Mouse (Mus musculus): ENCODE measurements around the gene Rps6kb1. TPM values are rescaled to one million over a fixed set of nuclear protein-coding genes. Genes with fewer than 3 reads are reported as not detected.

The Rps6kb1 gene
- polyA plus RNA-seq, 1 experiment from 2014 or later = 57.8 TPM

GRCm38 (mm10) chr11:86568425-86568824 lies 23.8 kb upstream of the Rps6kb1 start:
- WGBS = 79% methylated on average over 3 of the region's 3 CpGs

GRCm38 (mm10) chr11:86558258-86558657 lies 13.7 kb upstream of the Rps6kb1 start:
- WGBS = 88% methylated on average over 4 of the region's 4 CpGs
- H3K4me2 ChIP-seq (replicated peaks; ENCODE audit: low read depth, low read length) = no peak overlapping the region
- H3K36me3 ChIP-seq (ENCODE audit: control insufficient read depth, insufficient read depth, low read length) = no peaks in the 10 kb centered on the region
- no peaks in the 10 kb centered on the region for H3K9me3 ChIP-seq (ENCODE audit: control insufficient read depth, low read length)
- H3K4me3 ChIP-seq (ENCODE audit: low read depth, low read length) = no peak overlapping the region
- H3K4me1 ChIP-seq (replicated peaks; ENCODE audit: control insufficient read depth, insufficient read depth, low read length) = no peaks in the 10 kb centered on the region
- H3K27me3 ChIP-seq (ENCODE audit: control insufficient read depth, insufficient read depth, low read length) = no peaks in the 10 kb centered on the region
- ATAC-seq (ENCODE audit: low FRiP score) (no peak), DNase-seq (ENCODE audit: low spot score) (no peak)
- no peak overlapping the region for H3K9ac ChIP-seq (ENCODE audit: low read depth, low read length)
- no peak overlapping the region for H3K27ac ChIP-seq (ENCODE audit: low read depth, low read length)

More at GRCm38 (mm10) chr11:86568425-86568824, 23.8 kb upstream of the Rps6kb1 start:
- H3K9me3 ChIP-seq (ENCODE audit: control insufficient read depth, low read length) = no peaks in the 10 kb centered on the region
- no peak overlapping the region for H3K9ac ChIP-seq (ENCODE audit: low read depth, low read length)
- no peaks in the 10 kb centered on the region for H3K4me1 ChIP-seq (replicated peaks; ENCODE audit: control insufficient read depth, insufficient read depth, low read length)
- H3K27me3 ChIP-seq (ENCODE audit: control insufficient read depth, insufficient read depth, low read length) = no peaks in the 10 kb centered on the region
- H3K27ac ChIP-seq (ENCODE audit: low read depth, low read length) = no peak overlapping the region
- H3K36me3 ChIP-seq (ENCODE audit: control insufficient read depth, insufficient read depth, low read length) = no peaks in the 10 kb centered on the region
- no peak overlapping the region for H3K4me3 ChIP-seq (ENCODE audit: low read depth, low read length)
- ATAC-seq (ENCODE audit: low FRiP score) (no peak), DNase-seq (ENCODE audit: low spot score) (no peak)
- H3K4me2 ChIP-seq (replicated peaks; ENCODE audit: low read depth, low read length) = no peak overlapping the region

GRCm38 (mm10) chr11:86553525-86553924 lies 8.9 kb upstream of the Rps6kb1 start:
- H3K27me3 ChIP-seq (ENCODE audit: control insufficient read depth, insufficient read depth, low read length) = no peaks in the 10 kb centered on the region
- no peaks in the 10 kb centered on the region; the same call in 1 of the 2 replicates for H3K36me3 ChIP-seq (ENCODE audit: control insufficient read depth, insufficient read depth, low read length)
- no peaks in the 10 kb centered on the region for H3K4me1 ChIP-seq (replicated peaks; ENCODE audit: control insufficient read depth, insufficient read depth, low read length)
- no peak overlapping the region for H3K9ac ChIP-seq (ENCODE audit: low read depth, low read length)
- no peak overlapping the region for H3K27ac ChIP-seq (ENCODE audit: low read depth, low read length)
- DNase-seq (ENCODE audit: low spot score) (no peak), ATAC-seq (ENCODE audit: low FRiP score) (no peak)
- no peak overlapping the region for H3K4me2 ChIP-seq (replicated peaks; ENCODE audit: low read depth, low read length)
- 92% methylated on average over 6 of the region's 6 CpGs for WGBS
- H3K4me3 ChIP-seq (ENCODE audit: low read depth, low read length) = no peak overlapping the region
- H3K9me3 ChIP-seq (ENCODE audit: control insufficient read depth, low read length) = no peaks in the 10 kb centered on the region

- 89% methylated on average over 1 of the region's 1 CpGs for WGBS
- ATAC-seq (ENCODE audit: low FRiP score) (no peak), DNase-seq (ENCODE audit: low spot score) (no peak)
- Histone ChIP-seq H3K9me3 (ENCODE audit: control insufficient read depth, low read length) (no peaks in the 10 kb centered on the region), H3K4me3 (ENCODE audit: low read depth, low read length) (no peak overlapping the region), H3K27me3 (ENCODE audit: control insufficient read depth, insufficient read depth, low read length) (no peaks in the 10 kb centered on the region), H3K4me2 (replicated peaks; ENCODE audit: low read depth, low read length) (no peak overlapping the region), H3K9ac (ENCODE audit: low read depth, low read length) (no peak overlapping the region), H3K36me3 (ENCODE audit: control insufficient read depth, insufficient read depth, low read length) (no peaks in the 10 kb centered on the region; the same call in 1 of the 2 replicates), H3K4me1 (replicated peaks; ENCODE audit: control insufficient read depth, insufficient read depth, low read length) (no peaks in the 10 kb centered on the region), H3K27ac (ENCODE audit: low read depth, low read length) (no peak overlapping the region)
These were observed 2.8 kb upstream of the Rps6kb1 start for GRCm38 (mm10) chr11:86547412-86547811.

DNA sequence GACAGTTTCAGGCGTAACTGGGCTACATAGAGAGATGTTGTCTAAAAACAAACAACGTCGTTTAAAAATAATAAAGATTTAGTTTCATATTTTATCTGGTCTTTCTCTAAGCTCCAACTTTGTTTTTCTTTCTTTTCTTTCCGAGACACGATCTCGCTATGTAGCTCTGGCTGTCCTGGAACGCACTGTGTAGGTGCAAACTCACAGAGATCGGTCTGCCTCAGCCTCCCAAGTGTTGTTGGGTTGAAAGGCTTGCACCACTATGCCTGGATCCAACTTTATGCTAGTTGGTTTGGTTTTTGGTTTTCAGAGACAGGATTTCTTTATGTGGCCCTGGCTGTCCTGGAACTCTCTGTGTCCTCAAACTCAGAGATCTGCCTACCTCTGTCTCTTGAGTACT lies 951 bp upstream of the Rps6kb1 start:
- ATAC-seq (ENCODE audit: low FRiP score) (no peak), DNase-seq (ENCODE audit: low spot score) (no peak)
- no peaks in the 10 kb centered on the region for H3K9me3 ChIP-seq (ENCODE audit: control insufficient read depth, low read length)
- peak overlapping the region; percentile 39 for H3K4me2 ChIP-seq (replicated peaks; ENCODE audit: low read depth, low read length)
- peak overlapping the region; percentile 78 for H3K4me3 ChIP-seq (ENCODE audit: low read depth, low read length)
- no peaks in the 10 kb centered on the region for H3K27me3 ChIP-seq (ENCODE audit: control insufficient read depth, insufficient read depth, low read length)
- no peaks in the 10 kb centered on the region; the same call in 1 of the 2 replicates for H3K36me3 ChIP-seq (ENCODE audit: control insufficient read depth, insufficient read depth, low read length)
- no peaks in the 10 kb centered on the region for H3K4me1 ChIP-seq (replicated peaks; ENCODE audit: control insufficient read depth, insufficient read depth, low read length)
- H3K9ac ChIP-seq (ENCODE audit: low read depth, low read length) = 0 out of 2 replicates have a peak overlapping the region, but pooled peaks have one; percentile 46
- H3K27ac ChIP-seq (ENCODE audit: low read depth, low read length) = no peak overlapping the region
- 81% methylated on average over 8 of the region's 8 CpGs for WGBS

GRCm38 (mm10) chr11:86543960-86544638 lies 506 bp downstream of the Rps6kb1 start:
- no peaks in the 10 kb centered on the region for H3K4me1 ChIP-seq (replicated peaks; ENCODE audit: control insufficient read depth, insufficient read depth, low read length)
- H3K9me3 ChIP-seq (ENCODE audit: control insufficient read depth, low read length) = no peaks in the 10 kb centered on the region
- H3K4me2 ChIP-seq (replicated peaks; ENCODE audit: low read depth, low read length) = peak overlapping the region; percentile 86
- under 1% methylated on average over 44 of the region's 50 CpGs for WGBS
- H3K36me3 ChIP-seq (ENCODE audit: control insufficient read depth, insufficient read depth, low read length) = no peaks in the 10 kb centered on the region
- peak overlapping the region; percentile 75 for H3K9ac ChIP-seq (ENCODE audit: low read depth, low read length)
- H3K27ac ChIP-seq (ENCODE audit: low read depth, low read length) = peak overlapping the region; percentile 68
- no peaks in the 10 kb centered on the region for H3K27me3 ChIP-seq (ENCODE audit: control insufficient read depth, insufficient read depth, low read length)
- peak; percentile 71 for ATAC-seq (ENCODE audit: low FRiP score)
- H3K4me3 ChIP-seq (ENCODE audit: low read depth, low read length) = peak overlapping the region; percentile 78
- DNase-seq (ENCODE audit: low spot score) = no peak

DNA sequence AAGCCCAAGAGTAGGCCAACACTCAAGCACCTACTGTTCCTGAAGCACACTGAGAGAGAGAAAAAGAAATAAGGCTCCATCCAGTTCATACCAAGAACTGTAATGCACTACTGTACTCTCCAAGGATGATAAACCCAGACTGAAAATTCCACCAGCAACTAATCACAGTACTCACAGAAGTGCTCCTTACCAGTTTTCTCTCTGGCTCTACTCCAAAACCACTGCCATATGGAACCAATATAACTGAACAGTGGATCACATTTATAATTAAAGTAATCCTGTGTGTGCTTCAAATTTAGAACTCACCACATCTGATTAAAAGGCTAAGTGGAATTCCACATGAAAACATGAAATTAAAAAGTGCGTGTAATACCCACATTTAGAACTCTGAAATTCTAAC lies 1.8 kb downstream of the Rps6kb1 start:
- no peak overlapping the region for H3K4me2 ChIP-seq (replicated peaks; ENCODE audit: low read depth, low read length)
- no peaks in the 10 kb centered on the region for H3K36me3 ChIP-seq (ENCODE audit: control insufficient read depth, insufficient read depth, low read length)
- H3K27ac ChIP-seq (ENCODE audit: low read depth, low read length) = no peak overlapping the region
- 90% methylated on average over 1 of the region's 1 CpGs for WGBS
- H3K4me3 ChIP-seq (ENCODE audit: low read depth, low read length) = no peak overlapping the region
- H3K9me3 ChIP-seq (ENCODE audit: control insufficient read depth, low read length) = no peaks in the 10 kb centered on the region
- H3K27me3 ChIP-seq (ENCODE audit: control insufficient read depth, insufficient read depth, low read length) = no peaks in the 10 kb centered on the region
- DNase-seq (ENCODE audit: low spot score) = no peak
- ATAC-seq (ENCODE audit: low FRiP score) = no peak
- H3K9ac ChIP-seq (ENCODE audit: low read depth, low read length) = no peak overlapping the region
- no peaks in the 10 kb centered on the region for H3K4me1 ChIP-seq (replicated peaks; ENCODE audit: control insufficient read depth, insufficient read depth, low read length)

- no peaks in the 10 kb centered on the region for H3K9me3 ChIP-seq (ENCODE audit: control insufficient read depth, low read length)
- H3K36me3 ChIP-seq (ENCODE audit: control insufficient read depth, insufficient read depth, low read length) = no peaks in the 10 kb centered on the region
- ATAC-seq (ENCODE audit: low FRiP score) (no peak), DNase-seq (ENCODE audit: low spot score) (no peak)
- no peaks in the 10 kb centered on the region for H3K4me1 ChIP-seq (replicated peaks; ENCODE audit: control insufficient read depth, insufficient read depth, low read length)
- H3K4me2 ChIP-seq (replicated peaks; ENCODE audit: low read depth, low read length) = no peak overlapping the region
- H3K27ac ChIP-seq (ENCODE audit: low read depth, low read length) = no peak overlapping the region
- WGBS = 98% methylated on average over 2 of the region's 2 CpGs
- no peaks in the 10 kb centered on the region for H3K27me3 ChIP-seq (ENCODE audit: control insufficient read depth, insufficient read depth, low read length)
- H3K4me3 ChIP-seq (ENCODE audit: low read depth, low read length) = no peak overlapping the region
- no peak overlapping the region for H3K9ac ChIP-seq (ENCODE audit: low read depth, low read length)
These were observed 4.1 kb downstream of the Rps6kb1 start for GRCm38 (mm10) chr11:86540476-86540845.

- Histone ChIP-seq H3K9me3 (ENCODE audit: control insufficient read depth, low read length) (no peaks in the 10 kb centered on the region), H3K4me1 (replicated peaks; ENCODE audit: control insufficient read depth, insufficient read depth, low read length) (no peaks in the 10 kb centered on the region), H3K36me3 (ENCODE audit: control insufficient read depth, insufficient read depth, low read length) (no peaks in the 10 kb centered on the region), H3K4me2 (replicated peaks; ENCODE audit: low read depth, low read length) (no peak overlapping the region), H3K27me3 (ENCODE audit: control insufficient read depth, insufficient read depth, low read length) (no peaks in the 10 kb centered on the region), H3K4me3 (ENCODE audit: low read depth, low read length) (no peak overlapping the region), H3K9ac (ENCODE audit: low read depth, low read length) (no peak overlapping the region), H3K27ac (ENCODE audit: low read depth, low read length) (no peak overlapping the region)
- no peak for ATAC-seq (ENCODE audit: low FRiP score)
- DNase-seq (ENCODE audit: low spot score) = no peak
- WGBS = 95% methylated on average over 6 of the region's 6 CpGs
These were observed 4.7 kb downstream of the Rps6kb1 start for GRCm38 (mm10) chr11:86539716-86540475.

Measured in hindbrain, embryonic 11.5 days (tissue).